Mouse (Mus musculus) MEL (cell line): Measurements from ENCODE around the gene Dbn1.

ENCODE experiments used
- BHLHE40 ChIP-seq: IDR thresholded peaks from 2 replicates; pipeline ENCODE4 v1.6.1; 2012; ENCODE audit warnings: low read depth, mild to moderate bottlenecking, inconsistent platforms, low read length, improper control_type of control experiment, borderline replicate concordance
- CTCF ChIP-seq, 3 experiments: IDR thresholded peaks in 2 of 3; conservative IDR thresholded peaks in 1 of 3; 2 replicates each; pipeline ENCODE4 v1.5.1; 2011 to 2012; ENCODE audit warnings: low read length in 3 of 3, low read depth in 2 of 3, mild to moderate bottlenecking in 2 of 3, improper control_type of control experiment in 1 of 3, inconsistent platforms in 1 of 3, mixed read lengths in 1 of 3, moderate library complexity in 1 of 3; ENCODE audit not compliant: control insufficient read depth in 1 of 3, insufficient read depth in 1 of 3, poor library complexity in 1 of 3, severe bottlenecking in 1 of 3
- KAT2A ChIP-seq: conservative IDR thresholded peaks from 2 replicates; pipeline ENCODE4 v1.6.1; 2012; ENCODE audit warnings: low read depth, low read length, improper control_type of control experiment, inconsistent platforms
- MAFK ChIP-seq: IDR thresholded peaks from 2 replicates; pipeline ENCODE4 v1.6.1; 2011; ENCODE audit warnings: low read depth, mild to moderate bottlenecking, low read length, improper control_type of control experiment, borderline replicate concordance
- MAX ChIP-seq: IDR thresholded peaks from 2 replicates; pipeline ENCODE4 v1.6.1; 2011; ENCODE audit warnings: low read length, improper control_type of control experiment
- TAL1 ChIP-seq: IDR thresholded peaks from 2 replicates; pipeline ENCODE4 v1.6.1; 2012; ENCODE audit warnings: mild to moderate bottlenecking, inconsistent platforms, low read length, moderate library complexity, mixed read lengths

GRCm38 (mm10) chr13:55512379-55513031 is 24.6 kb upstream of the Dbn1 start:
- TF ChIP-seq CTCF (IDR thresholded peaks at IDR 0.05 in 2 of 3, conservative IDR thresholded peaks at IDR 0.05 in 1 of 3; ENCODE audit: control insufficient read depth in 1 of 3, insufficient read depth in 1 of 3, low read depth in 2 of 3, low read length in 3 of 3, poor library complexity in 1 of 3, severe bottlenecking in 1 of 3): no peak
- TF ChIP-seq MAFK: no peak
- TF ChIP-seq KAT2A: no peak
- TF ChIP-seq TAL1: no peak
- no peak for TF ChIP-seq BHLHE40
- TF ChIP-seq MAX: no peak
